Mouse (Mus musculus) small intestine, adult 2 months (tissue): ENCODE measurements around the gene Cacna1d.

Experiments used
- CTCF ChIP-seq: fragments of 200-500 bp; IDR thresholded peaks from 2 replicates; pipeline ENCODE4 v1.5.1; 2012; ENCODE audit warnings: low read depth, mild to moderate bottlenecking, control low read depth, inconsistent platforms, low read length, moderate library complexity, mixed read lengths; ENCODE audit not compliant: insufficient replicate concordance, insufficient read length; ENCODE audit errors: extremely low read depth
- POLR2A ChIP-seq: fragments of 200-500 bp; IDR thresholded peaks from 2 replicates; pipeline ENCODE4 v1.6.1; 2012; ENCODE audit warnings: low read depth, mild to moderate bottlenecking, control low read depth, inconsistent platforms, low read length, moderate library complexity

- no peak for TF ChIP-seq CTCF
- TF ChIP-seq POLR2A = no peak
These were observed 71.8 kb downstream of the Cacna1d start for GRCm38 (mm10) chr14:30419458-30419857.
